Comparison of ENCODE assay signal across 17 mouse cellular contexts in genomic region chr1:75549289-75550279, GRCm38 (mm10). TPM values are rescaled to one million over a fixed set of nuclear protein-coding genes. Genes with fewer than 3 reads are reported as not detected.
DNase-seq lines count a peak whose midpoint lies in the region; TF ChIP-seq lines count a peak whose summit lies in the region.
"Had no signal": no experiment of that assay in that cellular context is flagged by ENCODE, and none has a peak within 500 bp of the region (broad histone marks: within the 10 kb centered on the region; RNA-seq: fewer than 3 reads in every experiment).

No protein-coding gene starts in this region.

- peaks cover 69% of the 10 kb centered on the region for H3K36me3 ChIP-seq in heart, embryonic 10.5 days
- H3K36me3 ChIP-seq: G1E had no signal

- WGBS in heart, embryonic 10.5 days, result 70% methylated on average over 17 of the region's 17 CpGs

- peaks cover 11% of the 10 kb centered on the region; the same call in 1 of the 2 replicates for H3K27me3 ChIP-seq in heart, embryonic 10.5 days (ENCODE audit: insufficient read depth, poor library complexity, severe bottlenecking)
- H3K27me3 ChIP-seq: forebrain, embryonic 15.5 days; limb, embryonic 13.5 days; midbrain, embryonic 12.5 days had no signal

- peaks cover 47% of the 10 kb centered on the region for H3K4me1 ChIP-seq in heart, embryonic 10.5 days

- no peak for DNase-seq in left cerebral cortex, adult 2 months (ENCODE audit: extremely low spot score in 1 of 2, low spot score in 2 of 2)
- no peak for DNase-seq in left cerebral cortex, adult 9 months (ENCODE audit: low spot score in 2 of 2)
- DNase-seq in adrenal gland, postnatal 10 days, result peak; percentile 82
- no peak for DNase-seq in heart, embryonic 10.5 days (ENCODE audit: low spot score)
- peak; percentile 36 for DNase-seq in heart, postnatal 25 days (ENCODE audit: low spot score)
- no peak for DNase-seq in left cerebral cortex, postnatal 14 days (ENCODE audit: low spot score in 2 of 2)
- no peak for DNase-seq in spleen, adult 18-20 months
- DNase-seq in embryo, embryonic 9.5 days (ENCODE audit: extremely low spot score), result no peak
- DNase-seq: cerebellum, adult 11 months; kidney, adult 9 months; lung, adult 18-20 months; right cerebral cortex, postnatal 14 days; thymus, adult 18-20 months had no signal

- H3K27ac ChIP-seq in left cerebral cortex, adult 2 months, result peak overlapping the region; percentile 32; the same call in 1 of the 2 replicates
- H3K27ac ChIP-seq in heart, embryonic 10.5 days, result peak overlapping the region; percentile 24
- H3K27ac ChIP-seq: forebrain, embryonic 15.5 days; limb, embryonic 13.5 days; midbrain, embryonic 12.5 days had no signal

- H3K9me3 ChIP-seq in heart, embryonic 10.5 days, result no peaks in the 10 kb centered on the region
- H3K9me3 ChIP-seq: forebrain, embryonic 15.5 days; G1E; limb, embryonic 13.5 days; midbrain, embryonic 12.5 days had no signal

- TF ChIP-seq CTCF in left cerebral cortex, adult 2 months (IDR thresholded peaks at IDR 0.05), result no peak

- H3K4me3 ChIP-seq in left cerebral cortex, adult 2 months, result no peak overlapping the region
- no peak overlapping the region for H3K4me3 ChIP-seq in heart, embryonic 10.5 days
- H3K4me3 ChIP-seq: forebrain, embryonic 15.5 days; limb, embryonic 13.5 days; midbrain, embryonic 12.5 days had no signal

- intact Hi-C loops in left cerebral cortex, adult 2 months (cut with DNase I), result loop anchor here (5.0 kb wide), 1 partner anchor 42 kb away; the partner anchor contains the start of genes Inha and Obsl1
- intact Hi-C loops in heart, postnatal 25 days (cut with DNase I), result no loop called here
- intact Hi-C loops in left cerebral cortex, postnatal 14 days (cut with DNase I), result no loop called here

RNA-seq across cellular contexts. Expression of gene Slc4a3, which starts 3.5 kb away (rescaled TPM):
- total RNA-seq in left cerebral cortex, adult 2 months (2021), result 100 to 1,000 TPM; 180 to 185 TPM
- total RNA-seq in adrenal gland, postnatal 10 days (2021), result 10 to 100 TPM; 44.3 to 68.8 TPM
- polyA plus RNA-seq in heart, embryonic 10.5 days (2016; fragmentation: Nextera tagmentation; extraction: Ambion mirVana), result 20.0 and 29.8 TPM in 2 replicates
- 100 to 1,000 TPM; 220 to 242 TPM for total RNA-seq in heart, postnatal 25 days (2021)
- total RNA-seq in left cerebral cortex, postnatal 14 days (2021), result 100 to 1,000 TPM; 180 to 195 TPM
- polyA plus RNA-seq: G1E had no signal

RNA-seq across cellular contexts. Expression of gene Stk11ip, which starts 28.3 kb away (rescaled TPM):
- 10 to 100 TPM; 34.3 to 35.8 TPM for total RNA-seq in left cerebral cortex, adult 2 months (2021)
- 10 to 100 TPM; 17.0 to 21.9 TPM for total RNA-seq in adrenal gland, postnatal 10 days (2021)
- 20.2 and 22.3 TPM in 2 replicates for polyA plus RNA-seq in heart, embryonic 10.5 days (2016; fragmentation: Nextera tagmentation; extraction: Ambion mirVana)
- total RNA-seq in heart, postnatal 25 days (2021), result 1 to 10 TPM; 8.9 to 9.2 TPM
- total RNA-seq in left cerebral cortex, postnatal 14 days (2021), result 10 to 100 TPM; 30.6 to 32.7 TPM

RNA-seq across cellular contexts. Expression of gene Inha, which starts 42.7 kb away (rescaled TPM):
- 10 to 100 TPM; 24.8 to 30.1 TPM for total RNA-seq in left cerebral cortex, adult 2 months (2021)
- 10 to 100 TPM; 47.4 to 78.9 TPM for total RNA-seq in adrenal gland, postnatal 10 days (2021)
- 7.8 and 8.2 TPM in 2 replicates for polyA plus RNA-seq in heart, embryonic 10.5 days (2016; fragmentation: Nextera tagmentation; extraction: Ambion mirVana)
- 1 to 10 TPM; 4.8 to 5.0 TPM for total RNA-seq in heart, postnatal 25 days (2021)
- total RNA-seq in left cerebral cortex, postnatal 14 days (2021), result 10 to 100 TPM; 30.7 to 31.9 TPM
- total RNA-seq: G1E had no signal
- polyA plus RNA-seq: G1E had no signal

RNA-seq across cellular contexts. Expression of gene Obsl1, which starts 43.3 kb away (rescaled TPM):
- total RNA-seq in left cerebral cortex, adult 2 months (2021), result 10 to 100 TPM; 29.3 to 29.8 TPM
- 100 to 1,000 TPM in 1 of 2 experiments, 10 to 100 TPM in 1; 95.2 to 118 TPM for total RNA-seq in adrenal gland, postnatal 10 days (2021)
- polyA plus RNA-seq in heart, embryonic 10.5 days (2016; fragmentation: Nextera tagmentation; extraction: Ambion mirVana), result 103 and 107 TPM in 2 replicates
- 100 to 1,000 TPM; 147 to 150 TPM for total RNA-seq in heart, postnatal 25 days (2021)
- total RNA-seq in left cerebral cortex, postnatal 14 days (2021), result 10 to 100 TPM; 33.4 to 35.1 TPM
- polyA plus RNA-seq: G1E had no signal

Comparison
In these comparisons a context has a peak if more than half of its experiments do, and no peak if none do; other contexts are left out.
1. DNase-seq: peak in adrenal gland, postnatal 10 days (single experiment) and heart, postnatal 25 days (single experiment); none in left cerebral cortex, adult 2 months (0 of 2), left cerebral cortex, adult 9 months (0 of 2), heart, embryonic 10.5 days (single experiment), left cerebral cortex, postnatal 14 days (0 of 2), spleen, adult 18-20 months (0 of 2) and embryo, embryonic 9.5 days (single experiment).
2. RNA of gene Inha, which starts 42.7 kb away (total RNA-seq): 47.4 to 78.9 TPM in adrenal gland, postnatal 10 days, 30.7 to 31.9 TPM in left cerebral cortex, postnatal 14 days and 24.8 to 30.1 TPM in left cerebral cortex, adult 2 months; 4.8 to 5.0 TPM in heart, postnatal 25 days; every median in the first group is over 4 times any median in the second.